Mouse (Mus musculus): Measurements from ENCODE around the gene Chek2.

Gene Chek2

DNA sequence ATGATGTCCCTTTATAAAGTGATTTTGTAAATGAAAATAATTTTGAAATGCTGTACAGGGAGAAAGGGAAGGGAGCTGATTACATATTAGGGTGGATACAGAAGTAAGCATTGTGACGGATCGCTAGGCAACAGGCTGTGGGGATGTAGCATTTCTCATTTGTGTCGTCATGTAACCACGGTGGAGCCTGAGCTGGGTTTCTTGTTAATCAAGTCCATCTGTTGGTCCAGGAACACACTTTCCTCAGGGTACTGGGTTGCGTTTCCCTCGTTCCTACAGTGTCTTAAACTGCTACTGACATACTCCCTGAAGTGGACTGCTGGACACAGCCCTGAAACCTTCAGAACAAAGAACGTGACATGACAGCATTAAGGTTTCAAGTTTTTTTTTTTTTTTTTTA, 58.4 kb downstream of the Chek2 start:
- DNase-seq (ENCODE audit: low spot score in 2 of 2): no peak

DNA sequence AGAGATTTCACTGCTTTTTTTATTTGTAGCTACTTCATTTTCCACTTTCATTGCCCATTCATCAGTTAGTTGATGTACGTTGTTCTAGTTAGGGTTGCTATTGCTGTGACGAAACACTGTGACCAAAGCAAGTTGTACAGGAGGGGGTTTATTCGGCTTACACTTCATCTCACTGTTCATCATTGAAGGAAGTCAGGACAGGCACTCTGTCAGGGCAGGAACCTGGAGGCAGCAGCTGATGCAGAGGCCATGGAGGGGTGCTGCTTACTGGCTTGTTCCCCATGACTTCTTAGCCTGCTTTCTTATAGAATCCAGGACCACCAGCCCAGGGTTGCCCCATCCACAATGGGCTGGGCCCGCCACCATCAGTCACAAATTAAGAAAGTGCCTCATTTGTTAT, 59.0 kb downstream of the Chek2 start:
- no peak for DNase-seq (ENCODE audit: low spot score in 2 of 2)

DNA sequence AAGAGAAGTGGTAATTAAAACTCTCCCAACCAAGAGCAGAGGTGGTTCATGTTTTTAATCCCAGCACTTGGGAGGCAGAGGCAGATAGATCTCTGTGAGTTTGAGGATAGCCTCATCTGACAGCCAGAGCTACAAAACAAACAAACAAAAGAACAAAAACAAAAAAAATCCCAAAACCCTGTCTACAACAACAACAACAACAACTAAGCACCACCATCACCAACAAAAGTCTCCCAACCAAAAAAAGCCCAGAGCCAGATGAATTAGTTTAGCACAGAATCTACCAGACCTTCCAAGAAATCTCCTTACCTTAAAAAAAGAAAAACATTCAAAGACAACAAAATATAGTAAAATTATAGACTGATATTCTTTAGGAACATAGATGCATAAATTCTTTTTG, 60.6 kb downstream of the Chek2 start:
- DNase-seq (ENCODE audit: low spot score in 2 of 2): no peak

DNA sequence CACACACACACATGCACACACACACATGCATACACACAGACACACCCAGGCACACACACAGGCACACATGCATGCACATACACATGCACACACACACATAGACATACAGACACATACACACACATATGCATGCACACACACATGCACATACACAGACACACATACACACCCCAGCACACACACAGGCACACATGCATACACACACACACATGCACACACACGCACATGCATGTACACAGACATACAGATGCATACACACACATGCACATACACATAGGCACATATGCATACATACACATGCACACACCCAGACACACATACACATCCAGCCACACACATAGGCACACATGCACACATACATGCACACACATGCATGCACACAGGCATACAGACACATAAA, 66.9 kb downstream of the Chek2 start:
- no peak for DNase-seq (ENCODE audit: low spot score in 2 of 2)

DNA sequence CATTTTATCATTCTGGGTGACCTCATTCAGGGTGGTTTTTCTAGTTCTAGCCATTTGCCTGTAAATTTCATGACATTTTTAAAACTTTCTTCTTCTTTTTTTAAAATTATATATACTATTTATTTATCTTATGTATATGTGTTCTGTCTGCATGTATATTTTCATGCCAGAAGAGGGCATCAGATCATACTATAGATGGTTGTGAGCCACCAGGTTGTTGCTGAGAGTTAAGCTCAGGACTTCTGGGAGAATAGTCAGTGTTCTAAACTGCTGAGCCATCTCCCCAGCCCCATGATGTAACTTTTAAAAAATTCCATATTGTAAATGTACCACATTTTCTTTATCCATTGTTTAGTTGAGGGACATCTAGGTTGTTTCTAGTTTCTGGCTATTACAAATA, 69.1 kb downstream of the Chek2 start:
- DNase-seq (ENCODE audit: low spot score in 2 of 2): no peak

DNA sequence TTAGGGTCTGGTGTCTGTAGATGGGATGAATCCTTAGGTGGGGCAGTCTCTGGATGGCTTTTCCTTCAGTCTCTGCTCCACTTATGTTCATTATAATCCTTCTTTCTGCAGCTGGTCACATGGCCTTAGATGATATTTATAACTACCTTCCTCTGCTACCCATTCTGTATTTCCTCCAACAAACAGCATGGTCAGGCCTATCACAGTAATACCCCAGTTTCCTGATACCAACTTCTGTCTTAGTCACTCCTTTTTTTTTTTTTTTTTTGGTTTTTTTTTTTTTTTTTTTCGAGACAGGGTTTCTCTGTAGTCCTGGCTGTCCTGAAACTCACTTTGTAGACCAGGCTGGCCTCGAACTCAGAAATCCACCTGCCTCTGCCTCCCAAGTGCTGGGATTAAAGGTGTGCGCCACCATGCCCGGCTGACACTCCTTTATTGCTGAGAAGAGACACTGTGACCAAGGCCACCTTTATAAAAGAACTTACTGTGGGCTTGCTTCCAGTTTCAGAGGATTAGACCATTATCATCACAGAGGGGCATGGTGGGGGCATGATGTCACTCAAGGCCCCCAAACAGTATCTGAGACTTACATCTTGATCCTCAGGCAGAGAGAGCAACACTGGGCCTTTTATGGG, 70.3 kb downstream of the Chek2 start:
- no peak for DNase-seq (ENCODE audit: low spot score in 2 of 2)

DNA sequence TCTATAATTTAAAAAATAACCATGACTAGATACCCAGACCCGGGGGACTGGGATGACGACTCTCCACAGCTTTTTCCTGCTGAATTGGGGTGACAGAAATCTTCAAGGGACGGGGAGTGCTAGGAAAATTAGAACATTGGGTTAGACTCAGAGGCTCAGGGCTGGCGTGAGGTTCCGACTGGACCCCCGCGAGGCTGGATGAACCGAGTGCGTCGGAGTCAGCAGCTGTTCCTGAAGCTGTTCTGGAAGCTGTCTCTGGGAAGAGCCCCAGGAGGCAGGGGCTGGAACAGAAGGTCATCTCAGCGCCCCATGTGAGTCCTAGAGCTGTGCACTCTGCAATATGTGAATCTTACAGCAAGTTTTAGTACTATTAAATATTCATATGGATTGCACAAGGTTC, 75.1 kb downstream of the Chek2 start:
- no peak for DNase-seq (ENCODE audit: low spot score in 2 of 2)

DNA sequence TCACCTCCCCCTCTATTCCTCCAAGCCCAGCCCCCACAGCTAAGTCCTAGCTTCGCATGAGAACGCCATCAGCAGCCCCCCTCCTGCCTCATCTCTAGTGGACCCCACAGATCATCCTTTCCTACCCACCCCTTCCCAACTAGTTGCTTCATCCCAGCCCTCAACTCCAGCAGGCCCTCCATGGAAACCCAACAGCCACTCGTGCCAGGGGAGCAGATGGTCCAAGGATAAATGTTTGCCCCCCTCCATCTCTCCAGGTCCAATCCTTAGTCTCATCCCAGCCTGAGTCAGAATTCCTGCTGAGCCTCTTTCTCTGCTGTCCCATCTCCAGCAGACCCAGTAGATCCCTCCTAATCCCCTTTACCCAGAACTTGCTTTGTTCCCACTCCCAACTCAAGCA, 76.5 kb downstream of the Chek2 start:
- DNase-seq (ENCODE audit: low spot score in 2 of 2): no peak

DNA sequence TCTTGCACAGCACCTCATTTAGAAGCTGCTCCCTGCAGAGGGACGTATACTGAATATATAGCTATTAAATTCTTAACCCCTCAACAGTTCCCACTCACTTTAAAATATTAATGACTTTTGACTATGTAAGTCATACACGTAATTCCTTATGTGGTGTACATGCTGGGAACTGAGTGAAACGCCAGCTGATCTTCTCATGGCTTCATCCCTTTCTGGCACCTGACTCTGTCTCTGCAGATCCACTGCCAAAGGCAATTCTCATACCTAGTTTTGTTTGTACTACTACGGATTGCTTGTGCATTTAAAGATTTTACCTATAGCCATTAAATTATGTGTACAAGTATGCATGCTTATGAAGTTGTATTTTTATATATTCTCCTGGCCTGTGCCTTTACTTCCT, 79.8 kb downstream of the Chek2 start:
- no peak for DNase-seq (ENCODE audit: low spot score in 2 of 2)

DNA sequence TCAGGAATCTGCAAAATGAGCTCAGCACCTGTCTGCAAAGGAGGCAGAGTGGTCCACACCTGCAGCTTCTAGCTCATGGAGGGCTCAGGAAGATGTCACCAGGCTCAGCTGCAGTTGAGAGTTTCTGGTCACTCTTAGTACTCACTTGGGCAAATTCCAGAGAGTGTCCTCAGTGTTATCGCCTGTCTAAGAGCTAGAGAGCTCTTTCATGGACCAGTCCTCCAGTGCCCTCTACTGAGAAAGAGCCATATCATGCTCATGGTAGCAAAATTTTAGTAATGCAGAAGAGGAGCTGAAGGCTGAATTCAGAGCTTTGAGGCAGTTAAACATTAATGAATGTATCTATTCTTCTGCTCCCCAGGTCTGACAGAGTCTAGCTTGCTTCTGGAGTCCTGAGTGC, 83.6 kb downstream of the Chek2 start:
- DNase-seq (ENCODE audit: low spot score in 2 of 2): no peak
